Comparison of ENCODE assay signal across 18 mouse cellular contexts in the genomic region with DNA sequence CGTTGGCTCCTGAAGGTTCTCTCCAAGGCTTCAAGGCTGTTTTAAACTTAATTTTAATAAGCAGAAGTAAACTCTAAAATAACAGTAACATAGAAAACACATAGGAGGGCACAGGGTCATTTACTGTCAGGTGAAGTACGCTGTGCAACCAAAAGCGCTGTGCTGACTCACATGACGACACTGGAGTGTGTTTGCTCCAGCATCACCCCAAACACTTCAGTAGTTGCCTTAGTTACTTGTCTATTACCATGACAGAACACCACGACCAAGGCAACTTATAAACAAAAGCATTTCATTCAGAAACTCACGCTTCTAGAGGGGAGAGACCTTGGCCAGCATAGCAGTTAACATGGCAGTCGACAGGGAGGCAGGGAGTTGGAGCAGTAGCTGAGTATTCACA.
"Had no signal": no experiment of that assay in that cellular context is flagged by ENCODE, and none has a peak within 500 bp of the region (broad histone marks: within the 10 kb centered on the region; RNA-seq: fewer than 3 reads in every experiment).

No protein-coding gene starts in this region.

- H3K36me3 ChIP-seq: kidney, embryonic 15.5 days; liver, embryonic 13.5 days; midbrain, embryonic 10.5 days; midbrain, embryonic 13.5 days had no signal

- H3K4me3 ChIP-seq: kidney, embryonic 15.5 days; left cerebral cortex, adult 2 months; liver, embryonic 13.5 days; megakaryocyte, embryonic 14.5 days; midbrain, embryonic 10.5 days; midbrain, embryonic 13.5 days had no signal

- H3K27ac ChIP-seq: kidney, embryonic 15.5 days; left cerebral cortex, adult 2 months; liver, embryonic 13.5 days; midbrain, embryonic 10.5 days; midbrain, embryonic 13.5 days had no signal

- H3K27me3 ChIP-seq: kidney, embryonic 15.5 days; liver, embryonic 13.5 days; midbrain, embryonic 13.5 days had no signal

- ATAC-seq: midbrain, embryonic 13.5 days; midbrain, embryonic 16.5 days had no signal

- H3K9ac ChIP-seq: kidney, embryonic 15.5 days; liver, embryonic 13.5 days; midbrain, embryonic 13.5 days had no signal

- H3K4me1 ChIP-seq: kidney, embryonic 15.5 days; liver, embryonic 13.5 days; megakaryocyte, embryonic 14.5 days; midbrain, embryonic 10.5 days; midbrain, embryonic 13.5 days had no signal

- DNase-seq: kidney, adult 11 months; kidney, adult 8-10 months; kidney, postnatal 10 days; kidney, postnatal 36 days; layer of hippocampus, postnatal 36 days; liver, embryonic 13.5 days; lung, postnatal 14 days; right cerebral cortex, adult 18-20 months; right cerebral cortex, postnatal 25 days; spleen, adult 18-20 months; thymus, adult 18-20 months; thymus, postnatal 36 days had no signal

- H3K4me2 ChIP-seq: kidney, embryonic 15.5 days; liver, embryonic 13.5 days; midbrain, embryonic 13.5 days had no signal

- H3K9me3 ChIP-seq: kidney, embryonic 15.5 days; liver, embryonic 13.5 days; megakaryocyte, embryonic 14.5 days; midbrain, embryonic 10.5 days; midbrain, embryonic 13.5 days had no signal
